Comparison of ENCODE assay signal across 9 mouse cellular contexts in the genomic region with DNA sequence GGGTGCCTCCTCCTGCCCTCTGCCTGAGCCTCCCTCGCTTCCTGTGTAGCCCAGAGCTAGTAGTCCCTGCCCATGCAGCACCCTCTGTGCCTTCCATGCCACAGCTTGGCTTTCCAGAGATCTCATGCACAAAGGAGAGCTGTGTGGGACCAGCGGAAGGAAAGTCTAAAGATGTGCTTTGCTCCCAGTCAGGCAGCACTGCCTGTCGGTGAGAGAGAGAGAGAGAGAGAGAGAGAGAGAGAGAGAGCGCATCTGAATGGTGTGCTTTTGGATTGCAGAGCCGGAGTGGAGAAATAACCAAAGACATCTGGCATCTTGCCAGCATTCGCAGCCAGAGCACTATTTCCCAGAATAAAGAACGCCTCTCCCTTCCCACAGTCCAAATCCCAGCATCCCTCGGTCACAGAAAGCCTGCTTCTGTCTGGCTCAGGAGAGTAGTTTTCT.
A peak's percentile ranks its signal among the peaks of the same experiment; 100 is the strongest.
DNase-seq lines count a peak whose midpoint lies in the region; ATAC-seq and TF ChIP-seq lines count a peak whose summit lies in the region.
"Had no signal": no experiment of that assay in that cellular context is flagged by ENCODE, and none has a peak within 500 bp of the region (broad histone marks: within the 10 kb centered on the region; RNA-seq: fewer than 3 reads in every experiment).

No protein-coding gene starts in this region.

- no peak overlapping the region for H3K9ac ChIP-seq in liver, adult 2 months (ENCODE audit: low read depth, low read length)
- H3K9ac ChIP-seq in liver, embryonic 11.5 days (ENCODE audit: low read depth, low read length): no peak overlapping the region

- H3K9me3 ChIP-seq in liver, embryonic 11.5 days (ENCODE audit: control insufficient read depth, low read length): no peaks in the 10 kb centered on the region
- no peaks in the 10 kb centered on the region for H3K9me3 ChIP-seq in embryonic facial prominence, embryonic 10.5 days

- no peaks in the 10 kb centered on the region; the same call in 1 of the 2 replicates for H3K4me1 ChIP-seq in liver, adult 2 months (ENCODE audit: control insufficient read depth, insufficient read depth, low read length)
- 0 out of 2 replicates have a peak, but pooled peaks cover 2% of the 10 kb centered on the region for H3K4me1 ChIP-seq in liver, embryonic 11.5 days (replicated peaks; ENCODE audit: control insufficient read depth, insufficient read depth, low read length)
- peaks cover 22% of the 10 kb centered on the region for H3K4me1 ChIP-seq in embryonic facial prominence, embryonic 10.5 days

- H3K4me3 ChIP-seq in liver, adult 2 months (ENCODE audit: insufficient read depth, low read depth, low read length): no peak overlapping the region
- H3K4me3 ChIP-seq in liver, embryonic 11.5 days (ENCODE audit: low read depth, low read length): no peak overlapping the region
- no peak overlapping the region for H3K4me3 ChIP-seq in embryonic facial prominence, embryonic 10.5 days

- ATAC-seq in liver, embryonic 11.5 days (replicated peaks; ENCODE audit: low FRiP score): no peak
- ATAC-seq: Patski had no signal

- H3K79me2 ChIP-seq in liver, adult 2 months (ENCODE audit: control insufficient read depth, insufficient read depth, low read length): no peaks in the 10 kb centered on the region

- H3K4me2 ChIP-seq in liver, embryonic 11.5 days: no peak overlapping the region

- TF ChIP-seq POLR2A in liver, adult 2 months (IDR thresholded peaks at IDR 0.05; ENCODE audit: extremely low read depth, insufficient read depth, low read length): no peak

- DNase-seq in liver, adult 2 months (ENCODE audit: extremely low read depth, low read depth, low spot score): peak; percentile 36
- DNase-seq in liver, embryonic 11.5 days (ENCODE audit: low spot score): no peak
- DNase-seq in embryonic facial prominence, embryonic 10.5 days (ENCODE audit: low spot score): peak; percentile 11
- DNase-seq in heart, adult 8-10 months (ENCODE audit: low spot score): peak; percentile 61
- peak; percentile 62 to 69 for DNase-seq in layer of hippocampus, adult 8-10 months (ENCODE audit: low spot score in 2 of 2)
- DNase-seq in mesoderm, embryonic 11.5 days (ENCODE audit: low read depth, low spot score): peak; percentile 30
- no peak for DNase-seq in natural killer cell, adult 2 months (ENCODE audit: low spot score in 2 of 2)
- DNase-seq in thymus, postnatal 36 days: no peak

- H3K27me3 ChIP-seq in liver, adult 2 months (ENCODE audit: control insufficient read depth, insufficient read depth, low read length): no peaks in the 10 kb centered on the region; the same call in 1 of the 2 replicates
- H3K27me3 ChIP-seq in liver, embryonic 11.5 days (replicated peaks; ENCODE audit: control insufficient read depth, insufficient read depth, low read length): no peaks in the 10 kb centered on the region
- no peaks in the 10 kb centered on the region for H3K27me3 ChIP-seq in embryonic facial prominence, embryonic 10.5 days (replicated peaks; ENCODE audit: low read depth, poor library complexity, severe bottlenecking)
- H3K27me3 ChIP-seq: Patski had no signal

- no peak overlapping the region for H3K27ac ChIP-seq in liver, adult 2 months (replicated peaks; ENCODE audit: insufficient read depth, low read depth, low read length)
- H3K27ac ChIP-seq in liver, embryonic 11.5 days (ENCODE audit: low read depth, low read length): no peak overlapping the region
- peak overlapping the region; percentile 66 for H3K27ac ChIP-seq in embryonic facial prominence, embryonic 10.5 days (replicated peaks)

- 23% methylated on average over 8 of the region's 8 CpGs for WGBS in liver, adult 2 months
- 63% methylated on average over 8 of the region's 8 CpGs for WGBS in liver, embryonic 11.5 days
- 64% methylated on average over 8 of the region's 8 CpGs for WGBS in embryonic facial prominence, embryonic 10.5 days

- no peaks in the 10 kb centered on the region for H3K36me3 ChIP-seq in liver, adult 2 months (ENCODE audit: control insufficient read depth, insufficient read depth, low read length)
- H3K36me3 ChIP-seq in liver, embryonic 11.5 days (ENCODE audit: control insufficient read depth, insufficient read depth, low read length): no peaks in the 10 kb centered on the region
- no peaks in the 10 kb centered on the region for H3K36me3 ChIP-seq in embryonic facial prominence, embryonic 10.5 days (replicated peaks)

- no peak for TF ChIP-seq CTCF in liver, adult 2 months (IDR thresholded peaks at IDR 0.05; ENCODE audit: low read depth, low read length)

Comparison
In these comparisons a context has a peak if more than half of its experiments do, and no peak if none do; other contexts are left out.
1. DNase-seq: peak in liver, adult 2 months (single experiment), embryonic facial prominence, embryonic 10.5 days (single experiment), heart, adult 8-10 months (single experiment), layer of hippocampus, adult 8-10 months (2 of 2) and mesoderm, embryonic 11.5 days (single experiment); none in liver, embryonic 11.5 days (single experiment), natural killer cell, adult 2 months (0 of 2) and thymus, postnatal 36 days (0 of 2).